Mouse (Mus musculus): ENCODE measurements around the gene Gm853. TPM values are rescaled to one million over a fixed set of nuclear protein-coding genes. Genes with fewer than 3 reads are reported as not detected.

The Gm853 gene
- polyA plus RNA-seq, 1 experiment: not detected

- TF ChIP-seq POLR2A (IDR thresholded peaks at IDR 0.05; ENCODE audit: extremely low read depth, insufficient read depth, low read length) (no peak), CTCF (IDR thresholded peaks at IDR 0.05; ENCODE audit: extremely low read depth, insufficient read depth, low read length) (no peak)
- no peaks in the 10 kb centered on the region for H3K4me1 ChIP-seq (ENCODE audit: control insufficient read depth, insufficient read depth, low read length)
- peak overlapping the region; percentile 28; the same call in 1 of the 2 replicates for H3K27ac ChIP-seq (ENCODE audit: insufficient read depth, low read length)
- no peak overlapping the region for H3K4me3 ChIP-seq (ENCODE audit: insufficient read depth, low read length)
Measured at GRCm38 (mm10) chr4:130163391-130163861, 58.8 kb downstream of the Gm853 start.

DNA sequence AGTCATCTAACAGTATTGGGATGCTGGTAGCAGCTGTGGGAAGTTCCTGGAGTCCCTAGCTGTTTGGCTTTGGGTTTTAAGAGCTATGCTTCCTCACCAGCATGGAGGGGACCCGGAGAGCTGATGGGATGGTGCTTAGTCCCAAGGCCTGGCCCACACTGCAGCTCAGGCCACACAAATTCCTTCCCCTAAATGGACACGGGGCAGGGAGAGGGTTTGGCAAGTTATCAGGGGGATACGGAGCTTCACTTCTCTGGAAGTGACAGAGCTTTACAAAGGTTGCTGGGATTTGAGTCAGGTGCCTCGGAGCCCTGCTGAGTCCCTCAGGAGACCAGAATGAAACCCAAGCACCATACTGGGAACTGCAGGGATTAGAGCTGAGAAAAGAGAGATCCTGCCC, 60.9 kb downstream of the Gm853 start:
- Histone ChIP-seq H3K4me3 (ENCODE audit: insufficient read depth, low read length) (no peak overlapping the region), H3K27ac (ENCODE audit: insufficient read depth, low read length) (no peak overlapping the region), H3K4me1 (ENCODE audit: control insufficient read depth, insufficient read depth, low read length) (no peaks in the 10 kb centered on the region)
- TF ChIP-seq CTCF (IDR thresholded peaks at IDR 0.05; ENCODE audit: extremely low read depth, insufficient read depth, low read length) (no peak), POLR2A (IDR thresholded peaks at IDR 0.05; ENCODE audit: extremely low read depth, insufficient read depth, low read length) (no peak)

Other genes with a start within 250 kb of the Gm853 start
- 306 and 345 TPM in 2 replicates for gene Adgrb2, start 237.5 kb downstream of the Gm853 start, polyA plus RNA-seq (2012; rRNA removed)
- 35.6 and 41.0 TPM in 2 replicates for gene Col16a1, start 174.6 kb downstream of the Gm853 start, polyA plus RNA-seq (2012; rRNA removed)
- 89.9 and 91.8 TPM in 2 replicates for gene Pef1, start 119.8 kb downstream of the Gm853 start, polyA plus RNA-seq (2012; rRNA removed)
- gene Hcrtr1, start 83.0 kb downstream of the Gm853 start, polyA plus RNA-seq (2012; rRNA removed): 3.9 and 4.5 TPM in 2 replicates
- gene Tinagl1, start 47.3 kb downstream of the Gm853 start, polyA plus RNA-seq (2012; rRNA removed): 14.1 and 14.5 TPM in 2 replicates
- gene Serinc2, start 56.8 kb upstream of the Gm853 start, polyA plus RNA-seq (2012; rRNA removed): 9.0 and 10.5 TPM in 2 replicates
- gene Fabp3, start 86.2 kb upstream of the Gm853 start, polyA plus RNA-seq (2012; rRNA removed): 308 and 316 TPM in 2 replicates
- gene Gm10570, start 86.3 kb upstream of the Gm853 start, polyA plus RNA-seq (2012; rRNA removed): 0.90 and 2.4 TPM in 2 replicates
- gene Zcchc17, start 137.5 kb upstream of the Gm853 start, polyA plus RNA-seq (2012; rRNA removed): 77.8 and 84.7 TPM in 2 replicates
- 30.1 and 32.6 TPM in 2 replicates for gene Snrnp40, start 137.7 kb upstream of the Gm853 start, polyA plus RNA-seq (2012; rRNA removed)